Mouse (Mus musculus) megakaryocyte, embryonic 14.5 days (primary cell): ENCODE measurements around the gene Smtnl2.

Source experiments
- FLI1 ChIP-seq: IDR thresholded peaks from 2 replicates; pipeline ENCODE4 v1.6.1; 2012; ENCODE audit warnings: low read length, inconsistent platforms, mixed read lengths
- GATA1 ChIP-seq: IDR thresholded peaks from 3 replicates; pipeline ENCODE4 v1.6.1; 2012; ENCODE audit warnings: mixed read lengths, low read length, inconsistent platforms, borderline replicate concordance

DNA sequence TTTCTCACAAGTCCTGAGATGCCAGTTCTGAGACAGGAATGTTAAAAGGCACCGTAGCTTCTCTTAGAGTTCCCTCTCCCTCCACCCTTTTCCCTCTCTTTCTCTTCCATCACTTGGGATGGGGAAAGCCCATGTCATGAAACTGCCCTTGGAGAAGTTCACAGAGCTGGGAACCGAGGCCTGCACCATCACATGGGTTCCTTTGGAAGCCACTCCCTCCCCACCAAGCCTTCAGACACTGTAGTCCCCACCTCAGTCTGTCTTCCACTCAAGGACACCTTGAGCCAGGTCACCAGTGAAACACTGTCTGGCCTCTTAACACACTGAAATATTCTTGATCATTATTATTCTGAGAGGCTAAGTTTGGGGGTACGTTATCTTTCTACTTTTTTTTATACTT is 58.3 kb downstream of the Smtnl2 start:
- TF ChIP-seq FLI1 (no peak), GATA1 (no peak)
